Mouse (Mus musculus): ENCODE measurements around the gene Dnah2. TPM values are rescaled to one million over a fixed set of nuclear protein-coding genes. Genes with fewer than 3 reads are reported as not detected.
A peak's percentile ranks its signal among the peaks of the same experiment; 100 is the strongest.

Dnah2 gene
- polyA plus RNA-seq, 1 experiment from 2014 or later, result 0.90 TPM

- WGBS, result 87% methylated on average over 9 of the region's 9 CpGs
- no peaks in the 10 kb centered on the region for H3K36me3 ChIP-seq (ENCODE audit: insufficient read depth, low read length)
- ATAC-seq (ENCODE audit: low FRiP score, low TSS enrichment), result no peak
- no peaks in the 10 kb centered on the region for H3K9me3 ChIP-seq (ENCODE audit: low read length)
- no peak overlapping the region for H3K27ac ChIP-seq (ENCODE audit: low read length)
- no peaks in the 10 kb centered on the region for H3K27me3 ChIP-seq (ENCODE audit: insufficient read depth, low read length)
- no peaks in the 10 kb centered on the region for H3K4me1 ChIP-seq (ENCODE audit: insufficient read depth, low read length)
- no peak overlapping the region for H3K4me2 ChIP-seq (replicated peaks; ENCODE audit: low read depth, low read length)
- no peak overlapping the region for H3K9ac ChIP-seq (replicated peaks; ENCODE audit: low read length)
- H3K4me3 ChIP-seq (ENCODE audit: low read length), result no peak overlapping the region
These were observed 27.3 kb downstream of the Dnah2 start for GRCm38 (mm10) chr11:69521526-69522149.

GRCm38 (mm10) chr11:69519976-69520375 is 28.9 kb downstream of the Dnah2 start:
- WGBS, result 63% methylated on average over 4 of the region's 4 CpGs
- Histone ChIP-seq H3K4me3 (ENCODE audit: low read length) (no peak overlapping the region), H3K4me1 (ENCODE audit: insufficient read depth, low read length) (no peaks in the 10 kb centered on the region), H3K9ac (replicated peaks; ENCODE audit: low read length) (no peak overlapping the region), H3K27ac (ENCODE audit: low read length) (no peak overlapping the region), H3K36me3 (ENCODE audit: insufficient read depth, low read length) (no peaks in the 10 kb centered on the region), H3K27me3 (ENCODE audit: insufficient read depth, low read length) (no peaks in the 10 kb centered on the region), H3K9me3 (ENCODE audit: low read length) (no peaks in the 10 kb centered on the region), H3K4me2 (replicated peaks; ENCODE audit: low read depth, low read length) (no peak overlapping the region)
- no peak for ATAC-seq (ENCODE audit: low FRiP score, low TSS enrichment)

DNA sequence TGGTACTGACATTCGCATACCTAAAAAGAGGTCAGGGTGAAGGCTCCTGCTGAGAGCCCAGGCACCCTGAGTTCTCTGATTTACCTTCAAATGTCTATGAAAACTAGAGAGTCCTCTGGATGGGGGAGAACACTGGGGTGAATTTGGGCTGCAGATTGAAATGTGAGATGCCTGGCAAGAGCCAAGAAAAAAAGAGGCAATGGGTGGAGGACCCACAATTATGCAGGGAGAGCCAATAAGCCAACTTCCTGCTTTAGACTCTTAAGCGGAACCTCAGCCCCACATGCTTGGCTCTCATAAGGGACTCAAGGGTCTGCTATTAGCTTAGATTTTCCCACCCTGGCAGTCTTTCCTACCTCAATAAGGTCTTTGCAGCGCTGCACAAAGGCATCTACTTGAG is 32.2 kb downstream of the Dnah2 start:
- WGBS, result 68% methylated on average over 3 of the region's 3 CpGs
- Histone ChIP-seq H3K27me3 (ENCODE audit: insufficient read depth, low read length) (no peaks in the 10 kb centered on the region), H3K9ac (replicated peaks; ENCODE audit: low read length) (no peak overlapping the region), H3K36me3 (ENCODE audit: insufficient read depth, low read length) (no peaks in the 10 kb centered on the region), H3K4me3 (ENCODE audit: low read length) (no peak overlapping the region), H3K4me1 (ENCODE audit: insufficient read depth, low read length) (no peaks in the 10 kb centered on the region), H3K9me3 (ENCODE audit: low read length) (no peaks in the 10 kb centered on the region), H3K4me2 (replicated peaks; ENCODE audit: low read depth, low read length) (no peak overlapping the region), H3K27ac (ENCODE audit: low read length) (no peak overlapping the region)
- no peak for ATAC-seq (ENCODE audit: low FRiP score, low TSS enrichment)

- Histone ChIP-seq H3K27ac (ENCODE audit: low read length) (no peak overlapping the region), H3K4me1 (ENCODE audit: insufficient read depth, low read length) (no peaks in the 10 kb centered on the region), H3K9me3 (ENCODE audit: low read length) (no peaks in the 10 kb centered on the region), H3K36me3 (ENCODE audit: insufficient read depth, low read length) (no peaks in the 10 kb centered on the region), H3K4me2 (replicated peaks; ENCODE audit: low read depth, low read length) (no peak overlapping the region), H3K27me3 (ENCODE audit: insufficient read depth, low read length) (no peaks in the 10 kb centered on the region), H3K4me3 (ENCODE audit: low read length) (no peak overlapping the region), H3K9ac (replicated peaks; ENCODE audit: low read length) (no peak overlapping the region)
- ATAC-seq (ENCODE audit: low FRiP score, low TSS enrichment), result no peak
- 67% methylated on average over 15 of the region's 15 CpGs for WGBS
These were observed 32.7 kb downstream of the Dnah2 start for GRCm38 (mm10) chr11:69516151-69516640.

DNA sequence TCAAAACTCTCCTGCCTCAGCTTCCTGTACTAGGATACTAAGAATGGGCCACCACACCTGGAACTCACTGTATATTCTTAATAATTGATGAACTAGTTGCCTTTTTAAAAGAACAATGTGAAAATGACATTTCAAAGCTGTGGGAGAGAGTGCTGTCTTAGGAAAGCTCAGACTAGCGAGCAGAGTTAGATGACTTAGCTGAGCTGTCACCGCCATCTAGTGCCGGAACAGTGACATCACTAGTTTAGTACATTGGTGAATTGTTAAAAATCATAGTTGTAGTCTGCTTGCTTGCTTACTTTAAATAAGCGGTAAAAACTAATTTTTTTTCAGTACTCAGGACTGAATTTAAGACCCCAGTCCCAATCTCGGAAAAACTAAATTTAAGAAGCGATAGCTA is 35.1 kb downstream of the Dnah2 start:
- ATAC-seq (ENCODE audit: low FRiP score, low TSS enrichment), result no peak
- Histone ChIP-seq H3K9ac (replicated peaks; ENCODE audit: low read length) (no peak overlapping the region), H3K27ac (ENCODE audit: low read length) (no peak overlapping the region), H3K4me2 (replicated peaks; ENCODE audit: low read depth, low read length) (no peak overlapping the region), H3K27me3 (ENCODE audit: insufficient read depth, low read length) (no peaks in the 10 kb centered on the region), H3K4me1 (ENCODE audit: insufficient read depth, low read length) (no peaks in the 10 kb centered on the region), H3K36me3 (ENCODE audit: insufficient read depth, low read length) (no peaks in the 10 kb centered on the region), H3K9me3 (ENCODE audit: low read length) (no peaks in the 10 kb centered on the region), H3K4me3 (ENCODE audit: low read length) (no peak overlapping the region)
- WGBS, result 9% methylated on average over 6 of the region's 6 CpGs

- Histone ChIP-seq H3K27me3 (ENCODE audit: insufficient read depth, low read length) (no peaks in the 10 kb centered on the region), H3K9me3 (ENCODE audit: low read length) (no peaks in the 10 kb centered on the region), H3K4me1 (ENCODE audit: insufficient read depth, low read length) (no peaks in the 10 kb centered on the region), H3K4me3 (ENCODE audit: low read length) (no peak overlapping the region), H3K4me2 (replicated peaks; ENCODE audit: low read depth, low read length) (no peak overlapping the region), H3K9ac (replicated peaks; ENCODE audit: low read length) (no peak overlapping the region), H3K27ac (ENCODE audit: low read length) (no peak overlapping the region), H3K36me3 (ENCODE audit: insufficient read depth, low read length) (no peaks in the 10 kb centered on the region)
- no peak for ATAC-seq (ENCODE audit: low FRiP score, low TSS enrichment)
- WGBS, result 31% methylated on average over 7 of the region's 7 CpGs
These were observed 38.0 kb downstream of the Dnah2 start for GRCm38 (mm10) chr11:69510796-69511496.

- no peaks in the 10 kb centered on the region for H3K36me3 ChIP-seq (ENCODE audit: insufficient read depth, low read length)
- no peak overlapping the region for H3K27ac ChIP-seq (ENCODE audit: low read length)
- peak; percentile 71; the same call in 1 of the 2 replicates for ATAC-seq (ENCODE audit: low FRiP score, low TSS enrichment)
- no peaks in the 10 kb centered on the region for H3K27me3 ChIP-seq (ENCODE audit: insufficient read depth, low read length)
- H3K4me1 ChIP-seq (ENCODE audit: insufficient read depth, low read length), result peaks cover 8% of the 10 kb centered on the region; the same call in 1 of the 2 replicates
- no peak overlapping the region for H3K4me3 ChIP-seq (ENCODE audit: low read length)
- H3K4me2 ChIP-seq (replicated peaks; ENCODE audit: low read depth, low read length), result no peak overlapping the region
- 30% methylated on average over 4 of the region's 4 CpGs for WGBS
- no peak overlapping the region for H3K9ac ChIP-seq (replicated peaks; ENCODE audit: low read length)
- no peaks in the 10 kb centered on the region for H3K9me3 ChIP-seq (ENCODE audit: low read length)
These were observed 45.0 kb downstream of the Dnah2 start for GRCm38 (mm10) chr11:69503863-69504280.

DNA sequence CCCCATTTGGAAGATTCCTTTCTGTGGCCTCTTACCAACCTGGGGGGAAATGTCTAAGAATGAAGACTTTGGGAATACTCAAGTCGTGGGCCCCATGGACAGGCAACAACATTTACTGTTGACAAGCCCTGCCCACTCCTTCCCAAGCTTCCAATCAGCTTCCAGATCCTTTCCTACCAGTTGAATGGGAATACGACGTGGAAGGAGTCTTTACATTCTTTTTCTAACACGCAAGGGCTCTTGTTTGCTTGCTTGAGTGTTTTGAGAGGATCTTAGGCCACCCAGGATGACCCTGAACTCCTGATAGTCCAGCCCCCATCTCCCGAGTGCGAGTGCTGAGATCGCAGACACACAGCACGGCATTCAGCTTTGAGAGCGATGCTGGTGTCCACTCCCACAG is 47.4 kb downstream of the Dnah2 start:
- Histone ChIP-seq H3K9me3 (ENCODE audit: low read length) (no peaks in the 10 kb centered on the region), H3K27ac (ENCODE audit: low read length) (no peak overlapping the region), H3K4me3 (ENCODE audit: low read length) (no peak overlapping the region), H3K4me2 (replicated peaks; ENCODE audit: low read depth, low read length) (no peak overlapping the region), H3K9ac (replicated peaks; ENCODE audit: low read length) (no peak overlapping the region), H3K36me3 (ENCODE audit: insufficient read depth, low read length) (no peaks in the 10 kb centered on the region), H3K27me3 (ENCODE audit: insufficient read depth, low read length) (no peaks in the 10 kb centered on the region), H3K4me1 (ENCODE audit: insufficient read depth, low read length) (peaks cover 8% of the 10 kb centered on the region; the same call in 1 of the 2 replicates)
- 59% methylated on average over 9 of the region's 9 CpGs for WGBS
- ATAC-seq (ENCODE audit: low FRiP score, low TSS enrichment), result no peak

- H3K27ac ChIP-seq (ENCODE audit: low read length), result no peak overlapping the region
- no peaks in the 10 kb centered on the region for H3K36me3 ChIP-seq (ENCODE audit: insufficient read depth, low read length)
- H3K9ac ChIP-seq (replicated peaks; ENCODE audit: low read length), result no peak overlapping the region
- H3K9me3 ChIP-seq (ENCODE audit: low read length), result no peaks in the 10 kb centered on the region
- no peak for ATAC-seq (ENCODE audit: low FRiP score, low TSS enrichment)
- 84% methylated on average over 11 of the region's 11 CpGs for WGBS
- H3K4me3 ChIP-seq (ENCODE audit: low read length), result no peak overlapping the region
- no peaks in the 10 kb centered on the region for H3K27me3 ChIP-seq (ENCODE audit: insufficient read depth, low read length)
- H3K4me1 ChIP-seq (ENCODE audit: insufficient read depth, low read length), result peaks cover 8% of the 10 kb centered on the region; the same call in 1 of the 2 replicates
- no peak overlapping the region for H3K4me2 ChIP-seq (replicated peaks; ENCODE audit: low read depth, low read length)
These were observed 49.8 kb downstream of the Dnah2 start for GRCm38 (mm10) chr11:69499140-69499539.

DNA sequence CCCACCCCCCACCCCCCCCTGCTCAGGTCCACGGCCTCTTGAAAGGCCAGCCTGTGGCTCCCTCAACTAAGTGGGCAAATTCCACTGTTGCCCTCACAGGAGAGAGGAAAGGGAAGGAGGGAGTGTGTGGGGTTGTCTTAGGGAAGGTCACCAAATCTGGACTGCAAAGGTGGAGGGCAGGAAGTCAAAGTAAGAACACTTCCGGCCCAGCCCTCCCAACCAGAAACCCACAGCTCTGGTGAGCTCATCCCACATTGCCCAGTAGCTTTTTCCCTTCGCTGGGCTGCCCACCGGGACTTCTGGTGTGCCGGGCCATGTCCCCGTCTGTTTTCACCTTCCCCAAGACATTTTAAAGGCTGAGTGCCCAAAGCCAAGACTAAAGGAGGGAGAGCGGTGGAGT is 57.2 kb downstream of the Dnah2 start:
- no peak for ATAC-seq (ENCODE audit: low FRiP score, low TSS enrichment)
- no peaks in the 10 kb centered on the region for H3K27me3 ChIP-seq (ENCODE audit: insufficient read depth, low read length)
- no peak overlapping the region for H3K4me3 ChIP-seq (ENCODE audit: low read length)
- 72% methylated on average over 7 of the region's 7 CpGs for WGBS
- no peak overlapping the region for H3K9ac ChIP-seq (replicated peaks; ENCODE audit: low read length)
- H3K27ac ChIP-seq (ENCODE audit: low read length), result no peak overlapping the region
- no peaks in the 10 kb centered on the region for H3K4me1 ChIP-seq (ENCODE audit: insufficient read depth, low read length)
- H3K36me3 ChIP-seq (ENCODE audit: insufficient read depth, low read length), result no peaks in the 10 kb centered on the region
- H3K4me2 ChIP-seq (replicated peaks; ENCODE audit: low read depth, low read length), result no peak overlapping the region
- H3K9me3 ChIP-seq (ENCODE audit: low read length), result no peaks in the 10 kb centered on the region

All from kidney, embryonic 16.5 days (tissue).